Mouse (Mus musculus) 3134 (cell line): ENCODE results near the gene Crnkl1.

Source experiments
- DNase-seq: peaks from one replicate; pipeline ENCODE4 v3.0.0-alpha.2; 2011; ENCODE audit warnings: low spot score; ENCODE audit not compliant: insufficient read length; ENCODE audit errors: extremely low read depth

The Crnkl1 gene

DNA sequence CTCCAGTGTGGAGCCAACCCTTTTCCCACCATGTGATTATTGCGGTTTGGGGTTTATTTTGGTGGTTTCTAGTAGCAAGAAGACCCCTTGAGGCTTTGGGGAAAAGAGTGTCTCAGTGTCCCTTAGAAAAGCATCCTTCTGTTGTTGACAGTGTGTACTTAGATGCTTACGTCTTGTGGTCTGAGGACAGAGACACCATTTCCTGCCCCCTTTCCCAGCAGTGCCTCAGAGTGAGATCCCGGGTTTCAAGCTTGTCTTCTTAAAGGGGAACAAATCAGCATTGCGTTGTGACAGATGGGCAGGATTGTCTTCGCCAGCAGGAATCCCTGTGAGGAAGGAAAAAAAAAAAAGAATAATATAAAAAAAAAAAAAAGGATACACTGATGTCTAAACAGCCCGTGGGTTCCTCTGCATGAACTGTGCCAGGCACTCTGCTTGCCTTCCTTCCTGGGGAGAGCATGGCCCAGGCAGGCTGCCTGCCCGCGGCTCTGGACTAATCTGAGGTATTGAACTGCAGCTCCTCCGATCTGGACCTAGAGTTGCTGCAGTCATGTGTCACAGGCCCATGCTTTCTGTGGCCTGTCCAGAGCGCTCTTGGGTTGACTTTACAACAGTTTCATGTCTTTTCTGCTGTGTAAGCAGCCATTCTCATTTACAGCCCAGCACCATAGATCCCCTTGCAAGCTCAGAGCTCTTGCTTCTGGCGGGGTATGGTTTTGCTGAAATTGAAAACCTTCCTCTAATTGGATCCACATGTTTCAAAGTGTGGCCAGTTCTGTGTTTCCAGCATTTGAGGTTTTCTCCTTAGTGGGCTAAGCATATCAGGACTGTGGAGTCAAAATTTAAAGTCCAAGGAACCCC is 53.7 kb downstream of the Crnkl1 start:
- no peak for DNase-seq

DNA sequence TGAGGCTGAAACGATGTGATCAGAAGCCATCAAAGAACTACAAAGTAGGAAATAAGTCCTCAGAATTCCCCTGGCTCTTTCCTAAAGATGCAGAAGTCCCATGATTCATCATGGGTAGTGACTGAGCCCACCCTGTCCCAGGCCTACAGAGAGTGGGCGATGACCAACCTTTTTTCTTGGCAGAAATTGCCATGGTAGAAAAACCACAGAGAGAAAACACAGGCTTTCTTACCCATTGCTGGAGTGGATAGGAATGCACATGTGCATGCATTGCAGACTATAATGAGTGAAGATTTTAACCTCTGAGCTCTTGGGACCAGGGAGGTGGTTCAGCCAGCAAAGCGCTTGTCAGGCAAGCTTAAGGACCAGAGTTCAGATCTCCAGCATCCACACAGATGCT is 57.6 kb downstream of the Crnkl1 start:
- DNase-seq = no peak

GRCm38 (mm10) chr2:145874879-145875482 is 59.8 kb downstream of the Crnkl1 start:
- DNase-seq = no peak

GRCm38 (mm10) chr2:145873953-145874352 is 60.9 kb downstream of the Crnkl1 start:
- DNase-seq = no peak

DNA sequence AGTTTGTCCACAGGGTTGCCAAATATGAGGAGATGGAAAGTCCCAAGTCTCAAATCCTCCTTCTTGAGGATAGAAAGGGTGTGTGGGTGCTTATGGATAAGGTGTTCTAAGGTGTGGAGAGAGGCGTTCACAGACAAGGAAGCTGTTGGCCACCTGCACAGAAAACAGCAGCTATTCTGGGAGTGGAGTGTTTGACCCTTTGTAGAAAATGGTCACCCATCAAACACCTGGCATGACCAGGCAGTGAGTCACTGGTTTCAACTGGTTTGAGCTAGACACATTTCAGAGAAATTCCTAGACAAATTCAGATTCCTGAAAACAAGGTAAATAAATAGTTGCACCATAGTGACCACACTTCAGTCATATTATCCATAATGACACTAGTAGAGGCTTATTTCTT is 62.7 kb downstream of the Crnkl1 start:
- DNase-seq = no peak

DNA sequence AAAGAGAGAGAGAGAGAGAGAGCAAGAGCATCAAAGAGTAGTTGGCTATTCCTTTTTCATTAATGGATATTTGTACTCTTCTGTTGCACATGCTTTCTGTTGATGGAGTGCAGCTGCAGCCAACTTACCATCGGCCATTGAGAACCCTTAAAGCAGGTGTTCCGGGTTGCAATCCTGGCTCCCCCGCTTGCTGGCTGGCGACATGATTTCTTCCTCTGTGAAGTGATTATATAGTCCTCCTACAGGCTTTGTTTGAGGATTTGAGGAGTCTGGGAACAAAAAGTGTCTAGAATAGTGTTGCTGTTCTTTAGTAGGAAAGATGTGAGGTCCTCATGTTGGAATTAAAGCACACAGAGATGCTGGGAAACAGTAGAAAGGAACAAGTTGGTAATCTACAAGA is 63.5 kb downstream of the Crnkl1 start:
- DNase-seq = no peak
